Mouse (Mus musculus) small intestine, adult 2 months (tissue): Measurements from ENCODE around the gene C9.

Source experiments
- CTCF ChIP-seq: fragments of 200-500 bp; IDR thresholded peaks from 2 replicates; pipeline ENCODE4 v1.5.1; 2012; ENCODE audit warnings: low read depth, mild to moderate bottlenecking, control low read depth, inconsistent platforms, low read length, moderate library complexity, mixed read lengths; ENCODE audit not compliant: insufficient replicate concordance, insufficient read length; ENCODE audit errors: extremely low read depth
- POLR2A ChIP-seq: fragments of 200-500 bp; IDR thresholded peaks from 2 replicates; pipeline ENCODE4 v1.6.1; 2012; ENCODE audit warnings: low read depth, mild to moderate bottlenecking, control low read depth, inconsistent platforms, low read length, moderate library complexity

- no peak for TF ChIP-seq CTCF
- TF ChIP-seq POLR2A: no peak
Observed at GRCm38 (mm10) chr15:6539639-6540338, 94.7 kb downstream of the C9 start.
